Mouse (Mus musculus) fat pad, adult 2 months (tissue): ENCODE results near the gene Tbc1d16.

Experiments used
- DNase-seq: peaks from one replicate; pipeline ENCODE4 v3.0.0-alpha.2; 2011; ENCODE audit warnings: low read depth, low spot score; ENCODE audit errors: extremely low read depth

Tbc1d16 gene

DNA sequence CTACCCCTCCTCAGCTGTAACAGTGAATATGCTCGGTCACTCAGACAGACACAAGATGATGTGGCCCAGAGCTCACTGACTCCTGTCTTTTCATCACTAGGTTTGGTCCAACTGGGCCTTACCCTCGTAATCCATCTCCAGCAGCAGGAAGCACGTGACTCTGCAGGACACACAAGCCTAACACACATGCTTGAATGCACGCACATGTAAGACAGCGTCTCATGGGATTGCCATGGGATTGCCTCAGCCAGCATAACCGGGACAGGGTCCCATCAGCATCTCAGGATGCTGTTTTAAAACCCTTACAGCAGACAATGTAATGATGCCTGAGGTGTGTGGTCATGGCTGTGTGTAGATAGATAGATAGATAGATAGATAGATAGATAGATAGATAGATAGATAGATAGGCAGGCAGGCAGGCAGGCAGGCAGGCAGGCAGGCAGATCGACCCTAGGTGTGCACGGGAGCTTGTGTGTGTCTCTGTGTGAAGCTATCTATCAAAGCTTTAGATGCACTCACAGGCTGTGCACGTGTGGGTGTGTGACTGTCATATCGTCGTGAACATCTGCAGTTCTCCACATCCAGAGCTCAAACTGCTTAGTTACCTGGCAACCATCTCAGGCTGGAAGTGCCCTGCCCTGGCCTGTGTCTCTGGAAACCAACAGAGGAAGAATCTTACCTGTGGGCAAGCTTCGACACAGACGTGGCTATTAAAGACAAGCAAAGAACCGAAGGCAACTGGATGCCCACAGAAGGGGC lies 47.3 kb downstream of the Tbc1d16 start:
- no peak for DNase-seq

- DNase-seq, result no peak
These were observed 50.0 kb downstream of the Tbc1d16 start for GRCm38 (mm10) chr11:119178317-119178716.

GRCm38 (mm10) chr11:119176389-119177179 lies 51.7 kb downstream of the Tbc1d16 start:
- DNase-seq, result no peak

- DNase-seq, result no peak
These were observed 56.7 kb downstream of the Tbc1d16 start for GRCm38 (mm10) chr11:119171588-119171987.

- DNase-seq, result no peak
These were observed 59.4 kb downstream of the Tbc1d16 start for GRCm38 (mm10) chr11:119168851-119169250.

- DNase-seq, result no peak
These were observed 62.3 kb downstream of the Tbc1d16 start for GRCm38 (mm10) chr11:119165995-119166394.

GRCm38 (mm10) chr11:119164375-119164774 lies 63.9 kb downstream of the Tbc1d16 start:
- no peak for DNase-seq

DNA sequence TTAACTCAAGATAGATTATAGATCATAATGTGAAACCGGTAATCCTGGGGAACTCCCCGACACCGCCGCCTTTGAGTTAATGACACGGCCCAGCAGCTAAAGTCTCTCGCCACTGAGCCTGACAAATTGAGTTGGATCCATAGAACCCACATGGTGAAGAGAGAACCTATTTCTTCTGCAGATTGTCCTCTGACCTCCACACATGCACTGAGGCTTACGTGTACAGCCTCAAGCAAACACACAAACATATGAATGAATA lies 64.6 kb downstream of the Tbc1d16 start:
- no peak for DNase-seq

- DNase-seq, result no peak
These were observed 65.2 kb downstream of the Tbc1d16 start for GRCm38 (mm10) chr11:119162959-119163733.

GRCm38 (mm10) chr11:119161665-119162064 lies 66.6 kb downstream of the Tbc1d16 start:
- no peak for DNase-seq

DNA sequence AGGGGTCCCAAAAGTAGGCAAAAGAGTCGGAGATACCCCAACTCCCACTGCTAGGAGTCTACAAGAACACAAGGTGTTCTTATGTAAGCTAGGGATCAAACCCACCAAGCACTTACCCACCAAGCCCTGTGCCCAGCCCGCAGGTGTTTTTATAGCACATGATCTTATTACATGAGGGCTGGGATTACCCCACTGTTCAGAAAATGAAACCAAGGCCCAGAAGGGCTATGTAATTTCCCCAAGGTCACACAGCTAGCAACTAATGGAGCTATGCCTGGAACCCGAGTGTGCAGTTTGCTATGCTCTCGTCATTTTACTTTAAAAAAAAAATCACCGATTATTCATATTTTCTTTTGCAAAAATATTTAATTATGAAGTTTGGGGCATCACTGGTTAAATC lies 68.2 kb downstream of the Tbc1d16 start:
- no peak for DNase-seq

DNA sequence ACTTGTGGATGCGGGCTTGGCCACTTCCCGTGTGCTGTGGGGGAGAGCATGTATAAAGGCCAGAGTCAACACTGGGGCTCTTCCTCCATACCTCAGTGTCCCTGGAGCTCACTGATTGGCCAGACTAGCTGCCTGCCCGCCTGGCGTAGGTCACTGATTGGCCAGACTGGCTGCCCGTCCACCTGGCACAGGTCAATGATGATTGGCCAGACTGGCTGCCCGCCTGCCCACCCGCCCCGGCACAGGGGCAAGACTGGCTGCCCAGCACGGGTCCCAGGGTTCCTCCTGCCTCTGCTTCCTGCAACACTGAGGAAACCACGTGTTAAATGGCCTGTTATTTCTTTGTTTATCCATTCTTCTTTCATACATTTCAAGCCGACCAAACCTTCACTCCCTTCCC lies 68.8 kb downstream of the Tbc1d16 start:
- no peak for DNase-seq

DNA sequence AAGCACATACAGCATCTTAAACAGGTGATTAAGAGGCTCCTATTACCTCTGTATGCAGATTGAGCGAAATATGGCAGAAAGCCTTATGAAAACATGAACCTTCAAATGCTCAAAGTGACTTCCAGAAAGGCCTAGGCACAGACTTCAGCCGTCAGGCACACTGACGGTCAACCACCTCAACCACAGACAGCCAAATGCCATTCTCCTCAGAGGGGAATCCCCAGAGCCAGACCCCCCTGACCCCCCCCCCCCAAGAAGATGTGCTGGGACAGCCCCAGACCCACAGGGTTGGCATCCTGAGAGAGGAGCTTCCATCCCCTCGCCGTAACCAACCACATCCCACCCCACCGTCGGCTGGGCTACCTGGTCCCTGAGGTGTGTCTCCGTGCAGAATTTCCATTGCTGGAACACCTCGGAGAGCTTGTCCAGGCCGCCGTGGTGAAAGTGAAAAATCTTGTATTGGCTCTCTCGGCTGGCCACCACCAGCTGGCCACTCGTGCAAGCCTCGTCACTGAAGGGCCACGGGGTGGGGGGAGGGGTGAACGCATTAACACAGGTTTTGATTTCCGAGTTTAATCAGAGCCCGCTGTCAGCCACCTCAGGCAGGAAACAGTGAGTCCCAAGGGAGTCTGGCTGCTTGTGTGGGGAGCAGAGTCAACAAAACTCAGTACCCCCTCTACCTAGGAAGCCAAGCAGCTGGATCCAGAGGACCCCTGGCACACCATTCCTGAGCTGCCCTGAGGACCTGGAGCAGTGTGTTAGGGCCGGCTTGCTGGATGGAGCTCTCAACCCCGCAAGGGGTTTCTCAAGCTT lies 70.7 kb downstream of the Tbc1d16 start:
- DNase-seq, result no peak

DNA sequence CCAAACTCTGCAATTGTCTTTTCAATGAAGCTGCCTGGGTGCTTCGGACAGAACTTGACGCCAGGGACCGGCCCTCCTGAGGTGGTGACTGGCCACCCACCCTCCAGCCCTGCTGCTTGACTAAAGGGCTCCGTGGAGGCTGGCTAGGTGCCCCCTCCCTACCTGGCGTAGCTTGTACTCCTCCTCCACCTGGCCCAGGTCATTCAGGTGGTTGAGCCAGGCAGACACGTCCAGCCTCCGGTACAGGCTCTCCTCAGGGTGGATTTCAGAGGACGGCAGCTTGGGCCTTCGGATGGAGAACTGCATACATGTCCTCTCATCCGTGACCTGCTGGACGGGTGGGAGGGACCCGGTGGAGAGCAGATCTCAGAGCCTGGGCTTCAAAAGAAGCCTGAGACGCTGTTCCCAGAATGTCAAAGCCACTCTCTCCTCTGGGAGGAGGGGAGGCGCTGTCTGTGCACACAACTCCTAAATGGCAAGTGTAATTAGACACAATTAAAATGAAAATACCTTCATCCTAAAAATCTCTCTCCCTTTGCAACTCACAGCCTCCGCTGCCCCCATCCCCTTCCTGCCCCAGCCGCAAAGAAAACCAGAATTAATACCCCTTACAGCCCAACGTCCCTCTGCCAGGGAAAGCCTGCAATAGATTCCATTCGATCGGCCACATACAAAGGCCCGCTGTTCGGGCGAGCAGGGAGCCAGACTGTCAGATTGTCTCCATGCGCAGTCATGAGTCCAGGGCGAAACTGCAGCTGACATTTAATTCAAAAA lies 71.6 kb downstream of the Tbc1d16 start:
- DNase-seq, result no peak

DNA sequence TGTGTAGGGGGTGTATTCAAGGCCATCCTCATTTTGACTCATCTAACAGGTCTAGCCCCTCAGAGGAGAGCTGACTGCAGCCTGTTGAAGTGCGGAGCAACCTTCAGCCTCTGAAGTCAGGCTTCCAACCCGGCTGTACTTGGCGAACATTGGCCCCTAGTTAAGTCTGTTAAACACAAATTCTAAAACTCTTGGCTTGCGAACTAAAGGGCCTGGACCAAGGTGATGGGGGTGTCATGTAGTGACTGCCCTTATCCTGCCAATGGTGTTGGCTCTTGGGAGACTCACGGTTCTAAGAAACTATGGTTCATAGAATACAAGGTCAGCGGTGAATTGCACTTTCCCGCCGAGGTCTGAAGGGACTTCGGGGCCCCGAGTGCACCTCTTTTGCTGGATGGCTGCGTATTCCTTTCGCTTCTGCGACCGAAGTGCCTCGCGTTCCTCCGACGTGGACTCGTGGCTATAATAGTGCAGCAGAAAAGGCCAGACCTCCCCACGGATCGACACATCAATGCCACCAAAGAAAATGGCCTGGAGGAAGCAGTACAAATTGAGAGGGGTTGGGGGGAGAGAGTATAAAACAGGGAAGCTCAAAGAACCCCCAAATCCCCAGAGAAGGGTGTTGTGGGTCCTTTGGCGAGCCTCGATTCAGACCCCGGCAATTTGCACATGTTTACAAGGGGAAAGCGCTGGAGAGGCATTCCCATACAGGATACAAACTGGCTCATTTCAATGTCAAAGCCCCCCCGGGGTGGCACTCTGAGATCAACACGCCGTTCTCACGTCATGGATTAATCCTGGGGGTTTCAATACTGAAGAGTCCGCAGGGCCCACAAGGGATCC lies 72.4 kb downstream of the Tbc1d16 start:
- no peak for DNase-seq

DNA sequence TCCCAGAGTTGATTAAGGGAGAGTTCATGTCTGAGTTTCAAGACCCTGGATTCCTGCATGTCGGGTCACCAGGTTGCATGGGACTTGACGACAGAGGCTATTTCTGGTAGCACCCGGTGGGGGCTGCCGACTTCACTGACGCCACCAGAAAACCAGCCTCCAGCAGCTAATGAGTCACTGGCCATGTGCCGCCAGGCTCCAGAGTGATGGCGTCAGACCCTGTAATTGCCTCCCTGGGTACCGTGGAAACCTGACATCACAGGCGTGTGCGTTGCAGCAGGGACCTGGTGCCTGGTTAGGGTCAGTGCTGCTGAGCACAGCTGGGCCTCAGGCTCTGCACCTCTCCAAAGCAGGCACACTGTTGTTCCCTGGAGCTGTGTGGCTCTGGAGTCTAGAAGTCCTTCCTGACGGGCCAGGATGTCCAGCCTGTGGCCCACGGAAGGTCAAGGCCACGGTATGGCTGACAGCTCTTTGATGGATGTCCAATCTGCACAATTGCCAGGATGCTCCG lies 75.9 kb downstream of the Tbc1d16 start:
- no peak for DNase-seq

- no peak for DNase-seq
These were observed 77.2 kb downstream of the Tbc1d16 start for GRCm38 (mm10) chr11:119151073-119151607.

GRCm38 (mm10) chr11:119150442-119150841 lies 77.9 kb downstream of the Tbc1d16 start:
- DNase-seq, result no peak

DNA sequence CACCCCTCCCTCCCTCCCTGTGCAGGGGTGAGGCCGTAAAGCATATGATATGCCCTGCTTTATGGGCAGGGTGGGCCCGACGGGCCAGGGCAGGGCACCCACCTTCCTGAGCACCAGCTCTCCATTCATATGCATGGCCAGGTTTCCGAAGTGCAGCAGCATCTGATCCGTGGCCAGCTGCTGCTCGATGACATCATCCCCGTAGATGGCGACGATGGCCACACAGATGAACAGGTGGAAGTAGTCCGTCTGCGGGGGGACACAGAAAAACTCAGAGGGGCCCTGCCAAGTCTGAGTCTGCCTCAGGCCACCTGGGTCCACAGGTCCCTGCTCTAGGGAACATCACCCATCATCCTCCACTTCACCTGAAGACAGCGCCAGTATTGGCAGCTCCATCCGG lies 79.5 kb downstream of the Tbc1d16 start:
- DNase-seq, result no peak
